Comparison of ENCODE assay signal across 8 mouse cellular contexts in genomic region chr2:30048699-30049388, GRCm38 (mm10). TPM values are rescaled to one million over a fixed set of nuclear protein-coding genes. Genes with fewer than 3 reads are reported as not detected.
DNase-seq lines count a peak whose midpoint lies in the region; ATAC-seq and TF ChIP-seq lines count a peak whose summit lies in the region.

TSS of gene Wdr34 (minus strand) at chr2:30048881.

- peak within 1 kb of the TSS; percentile 79 for H3K9ac ChIP-seq in ES-Bruce4 (ENCODE audit: low read depth, poor library complexity, severe bottlenecking)
- peak within 1 kb of the TSS; percentile 74 for H3K9ac ChIP-seq in forebrain, embryonic 14.5 days (ENCODE audit: low read length)

- H3K36me3 ChIP-seq in ES-Bruce4 (ENCODE audit: control insufficient read depth, insufficient read depth, low read length, poor library complexity, severe bottlenecking) = no peaks in the 10 kb centered on the region
- H3K36me3 ChIP-seq in forebrain, embryonic 14.5 days (ENCODE audit: control insufficient read depth, insufficient read depth, low read length) = 0 out of 2 replicates have a peak, but pooled peaks cover 6% of the 10 kb centered on the region

- peak within 1 kb of the TSS; percentile 63 for H3K4me2 ChIP-seq in forebrain, embryonic 14.5 days (ENCODE audit: low read length)

- H3K27ac ChIP-seq in ES-Bruce4 (ENCODE audit: insufficient read depth, low read length) = peak within 1 kb of the TSS; percentile 57
- H3K27ac ChIP-seq in forebrain, embryonic 14.5 days (ENCODE audit: low read depth, low read length) = peak within 1 kb of the TSS; percentile 93

- H3K9me3 ChIP-seq in ES-Bruce4 (replicated peaks; ENCODE audit: control insufficient read depth, insufficient read depth, low read length, poor library complexity, severe bottlenecking) = no peaks in the 10 kb centered on the region
- no peaks in the 10 kb centered on the region for H3K9me3 ChIP-seq in forebrain, embryonic 14.5 days (replicated peaks; ENCODE audit: control insufficient read depth, low read length)

- H3K4me1 ChIP-seq in ES-Bruce4 (ENCODE audit: control insufficient read depth, insufficient read depth, low read length) = peaks cover under 1% of the 10 kb centered on the region
- H3K4me1 ChIP-seq in forebrain, embryonic 14.5 days (ENCODE audit: control insufficient read depth, insufficient read depth, low read length) = peaks cover 6% of the 10 kb centered on the region; the same call in 1 of the 2 replicates
- no peaks in the 10 kb centered on the region for H3K4me1 ChIP-seq in lung, adult 2 months (ENCODE audit: control insufficient read depth, insufficient read depth, low read length)

- H3K27me3 ChIP-seq in ES-Bruce4 (ENCODE audit: control insufficient read depth, insufficient read depth, low read length, poor library complexity, severe bottlenecking) = no peaks in the 10 kb centered on the region
- no peaks in the 10 kb centered on the region for H3K27me3 ChIP-seq in forebrain, embryonic 14.5 days (replicated peaks; ENCODE audit: control insufficient read depth, insufficient read depth, low read length)

- intact Hi-C loops in heart, postnatal 14 days (cut with DNase I) = no loop called here

- 1% methylated on average over 54 of the region's 54 CpGs for WGBS in forebrain, embryonic 14.5 days
- WGBS in lung, adult 2 months = under 1% methylated on average over 54 of the region's 54 CpGs

- peak within 1 kb of the TSS; percentile 78 for H3K4me3 ChIP-seq in ES-Bruce4 (ENCODE audit: low read depth, low read length)
- peak within 1 kb of the TSS; percentile 60 for H3K4me3 ChIP-seq in forebrain, embryonic 14.5 days (ENCODE audit: low read depth, low read length)
- H3K4me3 ChIP-seq in lung, adult 2 months (replicated peaks; ENCODE audit: extremely low read depth, low read depth, low read length) = peak within 1 kb of the TSS; percentile 69

- ATAC-seq in cerebellum, adult (ENCODE audit: insufficient number of reproducible peaks, low FRiP score, low TSS enrichment) = peak; percentile 86; the same call in 1 of the 2 replicates
- ATAC-seq in forebrain, embryonic 14.5 days = peak; percentile 96
- ATAC-seq in neutrophil, adult 5-6 weeks (ENCODE audit: extremely low read depth, insufficient number of reproducible peaks, low FRiP score, poor library complexity, severe bottlenecking) = peak; percentile 91

- TF ChIP-seq EP300 in ES-Bruce4 (IDR thresholded peaks at IDR 0.05; ENCODE audit: insufficient read depth, low read depth, low read length) = 0 out of 2 replicates have a peak, but pooled peaks have one; percentile 27

- peak; percentile 53 for TF ChIP-seq POLR2A in ES-Bruce4 (IDR thresholded peaks at IDR 0.05; ENCODE audit: insufficient read depth, low read length)
- peak; percentile 61; the same call in 1 of the 2 replicates for TF ChIP-seq POLR2A in lung, adult 2 months (IDR thresholded peaks at IDR 0.05; ENCODE audit: borderline replicate concordance, extremely low read depth, low read depth, low read length)

- no peak for TF ChIP-seq CTCF in ES-Bruce4 (IDR thresholded peaks at IDR 0.05; ENCODE audit: low read depth, low read length)
- TF ChIP-seq CTCF in lung, adult 2 months (IDR thresholded peaks at IDR 0.05; ENCODE audit: insufficient read depth, low read length) = no peak

- peak; percentile 98 for DNase-seq in forebrain, embryonic 14.5 days (ENCODE audit: low spot score)
- peak; percentile 99 for DNase-seq in heart, postnatal 14 days
- DNase-seq in layer of hippocampus, adult 18-20 months (ENCODE audit: low spot score in 2 of 2) = peak; percentile 96 to 98
- peak; percentile 98 for DNase-seq in lung, adult 2 months
- peak; percentile 96 for DNase-seq in thymus, adult 18-20 months

RNA-seq across cellular contexts. Expression of gene Wdr34, which starts in this region (rescaled TPM):
- polyA plus RNA-seq in ES-Bruce4 (2011; ENCODE audit: insufficient read depth, insufficient read length, low read depth, missing spikeins) = 20.6 and 22.2 TPM in 2 replicates
- 51.4 and 63.1 TPM in 2 replicates for polyA plus RNA-seq in forebrain, embryonic 14.5 days (2014; fragmentation: Nextera tagmentation; extraction: Ambion mirVana)
- 1 to 10 TPM; 7.2 TPM for total RNA-seq in heart, postnatal 14 days (2021)
- total RNA-seq in layer of hippocampus, adult 18-20 months (2021) = 10 to 100 TPM; 38.3 to 39.4 TPM
- 27.1 and 31.3 TPM in 2 replicates for polyA plus RNA-seq in lung, adult 2 months (2012; rRNA removed)
- total RNA-seq in neutrophil, adult 5-6 weeks (2017) = 0.70 and 0.86 TPM in 2 replicates

Comparison
In these comparisons a context has a peak if more than half of its experiments do, and no peak if none do; other contexts are left out.
1. Peak in every context shown above with its lines: DNase-seq, ATAC-seq, H3K4me3 ChIP-seq and H3K27ac ChIP-seq.
2. RNA of gene Wdr34 (total RNA-seq): 38.3 to 39.4 TPM in layer of hippocampus, adult 18-20 months; 7.2 TPM in heart, postnatal 14 days and 0.70 to 0.86 TPM in neutrophil, adult 5-6 weeks; every median in the first group is over 4 times any median in the second.
3. Peak in ATAC-seq in neutrophil, adult 5-6 weeks; RNA of the gene not detected or under 1 TPM.